Mouse (Mus musculus) erythroblast, embryonic 14.5 days (primary cell): ENCODE measurements around the gene Lyst. TPM values are rescaled to one million over a fixed set of nuclear protein-coding genes. Genes with fewer than 3 reads are reported as not detected.
"Not testable (repeated sequence)": the region's sequence is repeated elsewhere in the genome, so short reads cannot be mapped to it uniquely, and the experiment has no call there.

Source experiments
- H3K27me3 ChIP-seq: 2 replicates; pipeline ENCODE4 v1.6.1; 2012; ENCODE audit warnings: inconsistent platforms; ENCODE audit not compliant: control insufficient read depth
- H3K36me3 ChIP-seq: 2 replicates; pipeline ENCODE4 v1.6.1; 2012; ENCODE audit warnings: mild to moderate bottlenecking, inconsistent platforms; ENCODE audit not compliant: control insufficient read depth
- H3K4me1 ChIP-seq: 2 replicates; pipeline ENCODE4 v1.6.1; 2012; ENCODE audit warnings: inconsistent platforms; ENCODE audit not compliant: control insufficient read depth
- H3K4me3 ChIP-seq: replicated peaks from 2 replicates; pipeline ENCODE3; 2012; ENCODE audit warnings: moderate library complexity, mild to moderate bottlenecking, inconsistent platforms
- H3K9me3 ChIP-seq: 2 replicates; pipeline ENCODE4 v1.6.1; 2012; ENCODE audit warnings: low read length, inconsistent platforms, mixed read lengths; ENCODE audit not compliant: control insufficient read depth
- GATA1 ChIP-seq: IDR thresholded peaks from 2 replicates; pipeline ENCODE4 v1.6.1; 2012; ENCODE audit warnings: low read length, inconsistent platforms, mixed read lengths
- TAL1 ChIP-seq: IDR thresholded peaks from 3 replicates; pipeline ENCODE4 v1.6.1; 2012; ENCODE audit warnings: low read length, inconsistent platforms, mixed read lengths
- polyA plus RNA-seq: library from polyadenylated mRNA; stranded (reverse); fragments of >175 nt; gene quantifications from 2 replicates; pipeline ENCODE4 v1.2.3, GENCODE M21; 2012

Gene Lyst
- polyA plus RNA-seq, 1 experiment, result 0.01 TPM

DNA sequence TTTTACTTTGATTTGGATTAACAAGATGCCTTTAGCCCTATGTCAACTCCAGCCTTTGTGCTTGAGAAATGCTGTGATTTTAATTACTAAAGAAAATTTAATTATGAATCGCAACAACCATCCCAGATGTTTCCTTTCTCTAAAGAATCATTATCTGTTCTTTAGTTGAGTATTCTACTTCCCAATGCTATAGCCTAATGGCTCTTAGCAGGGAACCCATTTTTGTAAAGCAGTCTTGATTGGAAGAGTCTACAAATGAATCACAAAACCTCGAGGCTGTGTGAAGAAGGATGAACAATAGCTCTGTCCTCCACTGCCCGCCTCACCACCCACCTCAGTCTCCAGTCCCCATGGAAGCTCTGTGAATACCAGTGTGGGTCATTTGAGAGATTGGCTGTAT, 57.1 kb downstream of the Lyst start:
- no peak for TF ChIP-seq TAL1
- no peak for TF ChIP-seq GATA1
- Histone ChIP-seq H3K36me3 (peaks cover 5% of the 10 kb centered on the region), H3K4me3 (no peak overlapping the region), H3K9me3 (no peaks in the 10 kb centered on the region), H3K27me3 (no peaks in the 10 kb centered on the region), H3K4me1 (no peaks in the 10 kb centered on the region)

DNA sequence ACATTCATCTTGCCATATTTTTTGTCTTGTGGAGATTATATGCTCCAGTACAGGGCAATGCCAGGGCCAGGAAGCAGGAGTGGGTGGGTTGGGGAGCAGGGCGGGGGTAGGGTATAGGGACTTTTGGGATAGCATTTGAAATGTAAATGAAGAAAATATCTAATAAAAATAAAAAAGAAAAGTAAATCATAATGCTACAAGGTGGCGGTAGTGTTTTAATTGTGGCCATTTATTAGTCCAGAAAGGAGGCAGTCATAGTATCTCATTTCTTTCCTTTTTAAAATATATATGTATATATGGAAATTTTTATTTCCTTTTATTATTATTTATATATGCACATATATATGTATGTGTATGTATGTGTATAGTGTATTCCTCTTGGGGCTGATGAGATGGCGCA, 65.3 kb downstream of the Lyst start:
- peaks cover 7% of the 10 kb centered on the region for H3K36me3 ChIP-seq

DNA sequence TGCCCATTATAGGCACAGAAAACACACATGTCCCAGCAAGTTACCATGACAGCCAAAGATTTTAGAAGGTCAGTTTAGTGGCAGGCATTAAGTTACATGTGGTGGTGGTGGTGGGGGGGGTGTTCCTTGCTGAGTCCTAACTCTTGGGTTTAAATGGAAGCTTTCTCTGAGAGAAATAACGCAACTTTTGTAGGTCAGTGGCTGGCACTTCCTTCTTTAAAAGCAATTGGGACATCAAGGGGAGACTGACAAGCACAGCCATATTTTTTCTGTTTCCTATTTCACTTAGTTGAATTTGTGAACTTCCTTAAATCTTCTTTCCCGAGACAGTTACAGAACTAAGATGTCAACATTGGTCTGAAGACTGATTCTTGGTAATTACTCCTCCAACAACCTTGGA, 75.9 kb downstream of the Lyst start:
- not testable (repeated sequence) for H3K27me3 ChIP-seq, H3K4me3 ChIP-seq, H3K4me1 ChIP-seq, H3K9me3 ChIP-seq
- H3K36me3 ChIP-seq, result peaks cover 10% of the 10 kb centered on the region

More for the DNA sequence above, 65.3 kb downstream of the Lyst start:
- Histone ChIP-seq H3K4me1 (no peaks in the 10 kb centered on the region), H3K4me3 (no peak overlapping the region), H3K27me3 (no peaks in the 10 kb centered on the region), H3K9me3 (no peaks in the 10 kb centered on the region)
- TF ChIP-seq TAL1 (no peak), GATA1 (no peak)

- H3K36me3 ChIP-seq, result peaks cover 10% of the 10 kb centered on the region
- no peak for TF ChIP-seq GATA1
Measured at GRCm38 (mm10) chr13:13670669-13671068, 80.5 kb downstream of the Lyst start.

DNA sequence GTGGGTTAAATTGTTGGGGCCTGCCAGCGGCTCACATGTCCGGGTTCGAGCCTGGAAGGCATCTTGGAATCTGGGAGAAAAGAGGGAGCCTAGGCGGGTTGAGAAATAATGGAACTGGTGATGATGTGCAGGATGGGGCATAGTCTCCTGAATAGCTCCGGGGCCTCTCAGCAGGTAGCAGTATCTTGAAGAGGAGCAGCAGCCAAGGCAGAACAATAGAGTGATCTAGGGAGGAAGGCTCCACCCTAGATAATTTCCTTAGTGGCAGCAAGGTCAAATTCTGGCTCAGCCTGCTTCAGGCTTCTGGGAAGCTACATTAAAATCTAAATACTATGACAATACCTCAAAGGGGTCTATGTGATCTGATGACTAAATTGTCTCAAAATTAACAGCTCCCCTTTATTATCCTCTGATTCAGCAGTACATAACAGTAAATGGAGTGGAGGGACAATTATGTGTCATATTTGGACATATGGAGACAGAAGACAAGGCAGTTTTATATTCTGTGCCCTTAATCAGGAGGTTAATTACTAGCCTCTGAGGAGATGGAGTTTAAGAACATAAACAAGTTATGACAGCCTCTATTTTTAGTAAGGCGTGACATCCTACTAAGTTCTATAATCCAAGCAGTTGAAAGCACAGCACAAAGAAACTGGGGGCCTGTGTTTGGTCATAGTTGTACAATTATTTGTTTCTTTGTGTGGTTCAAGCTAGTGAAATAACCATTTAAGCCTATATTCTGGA, 81.6 kb downstream of the Lyst start:
- Histone ChIP-seq H3K27me3 (no peaks in the 10 kb centered on the region), H3K36me3 (peaks cover 10% of the 10 kb centered on the region), H3K4me1 (no peaks in the 10 kb centered on the region), H3K4me3 (no peak overlapping the region), H3K9me3 (no peaks in the 10 kb centered on the region)
- no peak for TF ChIP-seq TAL1
- no peak for TF ChIP-seq GATA1

More at GRCm38 (mm10) chr13:13670669-13671068, 80.5 kb downstream of the Lyst start:
- Histone ChIP-seq H3K4me1 (no peaks in the 10 kb centered on the region), H3K9me3 (no peaks in the 10 kb centered on the region), H3K4me3 (no peak overlapping the region), H3K27me3 (no peaks in the 10 kb centered on the region)

DNA sequence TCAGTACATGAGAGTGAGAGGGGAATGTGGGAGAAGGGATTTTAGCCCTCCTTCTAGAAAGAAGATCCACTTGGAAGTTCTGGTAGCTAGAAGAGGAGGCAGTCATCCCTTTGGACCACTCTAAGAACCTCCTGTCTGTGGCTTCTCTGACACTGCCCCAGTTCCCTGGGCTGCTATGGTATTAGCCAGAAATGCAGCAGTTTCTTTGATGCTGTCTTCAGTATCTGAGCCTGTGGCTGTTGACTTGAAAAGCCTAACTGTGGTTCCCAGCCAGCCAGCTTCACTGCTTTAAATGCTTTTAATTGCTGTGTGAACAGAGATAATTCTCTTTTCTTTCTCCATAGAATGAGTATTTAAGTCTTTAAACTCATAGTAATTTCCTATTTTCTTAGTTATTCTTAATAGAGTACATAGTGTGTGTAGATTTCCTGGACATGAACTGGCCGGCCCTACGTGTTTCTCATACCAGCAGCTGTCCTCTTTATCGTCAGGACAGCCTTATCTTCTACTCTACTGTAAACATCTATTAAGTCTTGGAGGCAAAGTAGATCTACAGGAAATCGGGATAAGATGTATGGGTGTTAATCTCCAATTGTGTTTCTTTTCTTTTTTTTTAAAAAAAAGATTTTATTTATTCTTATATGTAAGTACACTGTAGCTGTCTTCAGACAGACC, 84.6 kb downstream of the Lyst start:
- Histone ChIP-seq H3K36me3 (peaks cover 13% of the 10 kb centered on the region), H3K27me3 (no peaks in the 10 kb centered on the region), H3K4me3 (no peak overlapping the region), H3K9me3 (no peaks in the 10 kb centered on the region), H3K4me1 (no peaks in the 10 kb centered on the region)
- TF ChIP-seq GATA1 (no peak), TAL1 (no peak)

DNA sequence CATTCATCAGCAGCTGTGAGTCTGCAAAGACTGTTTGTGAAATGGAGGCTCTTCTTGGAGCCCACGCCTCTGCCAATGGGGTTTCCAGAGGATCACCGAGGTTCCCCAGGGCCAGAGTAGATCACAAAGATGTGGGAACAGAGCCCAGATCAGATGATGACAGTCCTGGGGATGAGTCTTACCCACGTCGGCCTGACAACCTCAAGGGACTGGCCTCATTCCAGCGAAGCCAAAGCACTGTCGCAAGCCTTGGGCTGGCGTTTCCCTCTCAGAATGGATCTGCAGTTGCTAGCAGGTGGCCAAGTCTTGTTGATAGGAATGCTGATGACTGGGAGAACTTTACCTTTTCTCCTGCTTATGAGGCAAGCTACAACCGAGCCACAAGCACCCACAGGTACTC, 87.7 kb downstream of the Lyst start:
- Histone ChIP-seq H3K9me3 (no peaks in the 10 kb centered on the region), H3K4me1 (no peaks in the 10 kb centered on the region), H3K4me3 (no peak overlapping the region), H3K27me3 (no peaks in the 10 kb centered on the region), H3K36me3 (peaks cover 4% of the 10 kb centered on the region)
- TF ChIP-seq TAL1 (no peak), GATA1 (no peak)

DNA sequence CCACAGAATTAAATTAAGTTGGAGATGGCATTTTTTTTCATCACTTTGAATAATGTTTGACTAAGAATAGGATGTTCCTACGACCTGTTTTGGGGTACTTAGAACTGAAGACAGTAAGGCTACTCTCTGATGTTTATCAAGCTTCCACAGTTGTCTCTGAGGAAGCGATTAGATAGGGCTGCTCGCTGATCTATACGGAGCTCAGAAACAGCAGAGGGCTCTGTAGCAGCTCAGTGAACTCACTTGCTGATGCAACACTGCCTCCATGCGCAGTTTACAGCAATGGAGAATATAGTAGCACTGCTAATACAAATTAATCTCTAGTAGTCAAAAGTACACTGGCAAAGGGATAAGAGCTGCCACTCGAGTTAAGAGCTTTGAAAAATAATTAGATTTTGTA, 91.4 kb downstream of the Lyst start:
- Histone ChIP-seq H3K4me1 (no peaks in the 10 kb centered on the region), H3K4me3 (no peak overlapping the region), H3K9me3 (no peaks in the 10 kb centered on the region), H3K36me3 (peaks cover 4% of the 10 kb centered on the region), H3K27me3 (no peaks in the 10 kb centered on the region)
- TF ChIP-seq GATA1, result no peak

DNA sequence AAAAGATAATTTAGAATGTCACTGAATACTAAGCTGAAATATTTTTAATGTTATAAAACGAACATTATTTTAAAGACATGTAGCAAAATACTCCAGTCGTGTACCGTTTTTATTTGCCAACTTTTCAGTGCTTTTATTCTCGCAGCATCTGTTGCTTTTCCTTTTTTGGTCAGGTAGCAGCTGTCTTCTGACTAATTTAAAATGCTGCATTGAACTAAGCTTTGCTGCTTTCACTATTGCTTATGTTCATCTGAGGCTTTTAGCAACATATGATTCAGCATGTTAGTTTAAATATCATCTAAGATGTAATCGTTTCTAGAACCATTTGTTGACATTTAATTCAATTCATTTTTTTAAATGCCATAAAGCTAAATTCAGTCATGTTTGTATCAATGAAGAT, 113.3 kb downstream of the Lyst start:
- H3K36me3 ChIP-seq, result 0 out of 2 replicates have a peak, but pooled peaks cover 2% of the 10 kb centered on the region

GRCm38 (mm10) chr13:13721435-13721834, 131.2 kb downstream of the Lyst start:
- H3K27me3 ChIP-seq, H3K4me3 ChIP-seq, H3K36me3 ChIP-seq: not testable (repeated sequence)

More for the DNA sequence above, 113.3 kb downstream of the Lyst start:
- TF ChIP-seq TAL1, result no peak
- no peaks in the 10 kb centered on the region for H3K9me3 ChIP-seq
- no peaks in the 10 kb centered on the region for H3K4me1 ChIP-seq
- no peak overlapping the region for H3K4me3 ChIP-seq
- H3K27me3 ChIP-seq, result no peaks in the 10 kb centered on the region

More at GRCm38 (mm10) chr13:13721435-13721834, 131.2 kb downstream of the Lyst start:
- not testable (repeated sequence) for H3K4me1 ChIP-seq, H3K9me3 ChIP-seq
